Mouse (Mus musculus) ovary, postnatal 10 days (tissue): ENCODE results near the gene Dcdc2c.
A peak's percentile ranks its signal among the peaks of the same experiment; 100 is the strongest.

Experiments used
- DNase-seq: peaks from one replicate; pipeline ENCODE4 v3.0.0; 2022; ENCODE audit warnings: low spot score

Gene Dcdc2c

DNA sequence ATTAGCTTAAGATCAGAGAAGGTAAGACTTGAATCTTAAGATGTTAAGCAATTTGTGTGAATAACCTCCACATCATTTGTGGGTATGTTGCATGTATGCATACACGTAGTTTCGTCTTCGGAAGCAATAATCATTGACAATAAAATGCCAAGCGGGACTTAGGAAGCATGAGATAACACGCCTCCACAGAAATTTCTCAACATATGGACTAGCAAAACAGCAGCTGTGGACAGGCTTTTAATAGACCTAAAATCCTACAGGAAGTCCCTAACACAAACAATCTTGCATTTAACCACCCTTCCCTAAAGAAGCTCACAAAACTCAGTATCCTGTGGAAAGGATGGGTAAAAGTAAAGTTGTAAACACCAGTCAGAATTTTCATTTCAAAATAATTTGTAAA, 93.4 kb downstream of the Dcdc2c start:
- DNase-seq, result no peak

GRCm38 (mm10) chr12:28436536-28436935, 115.7 kb downstream of the Dcdc2c start:
- no peak for DNase-seq

DNA sequence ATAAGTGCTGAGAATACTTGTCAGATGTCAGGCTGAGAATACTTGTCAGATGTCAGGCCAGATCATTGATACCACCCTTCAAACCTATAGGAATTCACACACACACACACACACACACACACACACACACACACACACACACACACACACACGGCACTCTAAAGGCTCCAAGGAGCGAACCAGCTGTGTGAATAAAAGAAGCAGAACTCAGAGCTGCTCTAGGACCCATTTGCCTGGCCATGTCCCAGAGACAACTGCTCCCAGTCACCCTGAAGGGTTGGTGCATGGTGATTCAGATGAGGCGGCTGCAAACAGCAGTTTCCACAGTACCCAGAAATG, 119.5 kb downstream of the Dcdc2c start:
- no peak for DNase-seq

- peak; percentile 51 for DNase-seq
These were observed 120.1 kb downstream of the Dcdc2c start for GRCm38 (mm10) chr12:28431832-28432728.

DNA sequence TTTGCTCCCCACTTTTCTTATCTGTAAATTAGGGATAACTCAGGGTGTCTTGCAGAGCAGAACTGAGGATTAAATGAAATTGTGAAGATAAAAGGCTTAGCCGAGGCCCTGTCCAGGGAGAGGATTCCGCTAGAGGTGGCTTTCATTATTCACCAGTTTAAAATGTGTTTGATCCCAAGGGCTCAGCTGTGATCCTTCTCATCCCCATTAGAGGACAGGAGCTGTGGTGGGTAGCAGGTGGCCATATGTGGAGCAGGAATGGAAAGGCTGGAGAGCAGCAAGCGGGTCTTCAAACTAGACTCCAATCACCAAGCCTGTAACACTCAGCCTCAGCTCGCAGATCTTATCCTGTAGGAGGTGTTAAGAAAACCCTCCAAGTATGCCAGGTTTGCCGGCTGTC, 122.3 kb downstream of the Dcdc2c start:
- DNase-seq, result no peak

DNA sequence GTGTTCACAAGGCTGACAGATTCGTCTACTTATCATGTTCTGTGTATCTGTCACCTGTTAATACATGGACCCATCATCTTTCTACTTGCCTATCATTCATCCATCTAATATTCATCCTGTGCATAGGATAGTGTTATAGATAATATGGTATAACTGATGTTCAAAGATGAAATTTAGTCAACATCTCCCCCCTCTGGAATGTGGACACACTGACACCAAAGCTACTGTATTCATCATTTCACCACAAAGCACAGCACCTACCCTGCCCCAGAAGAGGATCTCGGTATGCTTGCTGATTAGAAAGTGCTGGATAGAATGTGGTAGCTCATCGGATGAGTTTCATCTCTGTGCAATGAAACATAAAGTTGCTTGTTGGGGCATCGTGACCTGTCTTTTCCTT, 135.2 kb downstream of the Dcdc2c start:
- no peak for DNase-seq

- DNase-seq, result no peak
These were observed 144.4 kb downstream of the Dcdc2c start for GRCm38 (mm10) chr12:28407656-28408405.

- DNase-seq, result no peak
These were observed 149.9 kb downstream of the Dcdc2c start for GRCm38 (mm10) chr12:28402256-28402655.

DNA sequence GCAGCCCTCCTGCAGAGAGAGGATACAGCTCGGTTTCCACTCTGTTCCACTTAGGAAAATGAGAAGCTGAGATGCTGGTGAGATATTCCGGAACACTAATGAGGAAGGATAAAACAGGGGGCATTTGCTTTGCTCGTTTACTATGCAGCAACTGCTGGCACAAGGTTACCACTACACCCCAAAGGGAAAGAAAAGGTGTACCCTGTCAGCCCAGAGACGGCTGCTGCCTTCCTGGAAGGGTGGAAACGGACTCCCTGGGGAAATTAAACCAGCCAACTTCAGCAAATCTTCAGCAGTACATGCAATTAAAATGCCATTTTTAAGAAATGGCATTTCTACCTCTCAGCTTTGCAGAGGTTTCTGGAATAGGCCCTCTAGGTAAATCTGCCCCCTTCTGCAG, 150.8 kb downstream of the Dcdc2c start:
- no peak for DNase-seq

DNA sequence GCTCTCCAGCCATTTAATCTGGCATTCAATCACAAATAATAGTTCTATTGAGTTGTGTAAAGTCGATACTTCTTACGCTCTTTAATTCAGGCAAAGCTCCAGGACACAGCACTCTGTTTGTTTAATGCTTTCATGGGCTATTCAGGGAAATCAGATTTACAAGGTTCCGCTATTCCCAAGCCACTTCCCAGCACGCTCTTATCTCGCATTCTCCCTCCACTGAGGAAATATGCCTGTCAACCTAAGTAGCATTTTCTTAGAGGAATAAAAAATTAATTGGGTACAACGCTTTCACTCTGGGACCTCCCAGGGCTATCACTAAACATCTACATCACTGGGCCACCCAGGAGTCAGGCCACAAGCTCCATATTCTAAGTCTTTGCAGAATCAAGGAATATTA, 160.1 kb downstream of the Dcdc2c start:
- no peak for DNase-seq
